Mouse (Mus musculus) ovary, postnatal 14 days (tissue): ENCODE data around the gene Chst3.
"Not testable (repeated sequence)": the region's sequence is repeated elsewhere in the genome, so short reads cannot be mapped to it uniquely, and the experiment has no call there.

ENCODE experiments used
- DNase-seq: peaks from one replicate; pipeline ENCODE4 v3.0.0; 2022; ENCODE audit warnings: low spot score

Chst3 gene

DNA sequence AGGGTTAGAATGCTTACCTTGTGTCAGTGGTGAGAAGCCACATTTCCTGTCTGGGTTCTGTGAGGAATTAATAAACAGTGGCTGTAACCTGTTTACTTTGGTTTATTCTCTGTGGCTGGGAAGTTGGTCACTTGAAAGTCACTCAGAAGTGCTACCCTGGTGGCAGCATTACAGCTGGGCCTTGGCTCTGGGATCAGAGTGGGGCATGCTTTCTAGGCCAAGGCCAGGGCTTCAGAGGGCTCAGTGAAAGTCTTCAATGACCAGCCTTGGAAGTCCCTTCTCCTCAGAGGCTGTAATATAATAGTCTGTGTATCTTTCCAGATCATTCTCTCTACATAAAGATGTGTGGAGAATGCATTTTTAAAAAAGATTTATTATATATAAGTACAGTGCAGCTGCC lies 63.0 kb downstream of the Chst3 start:
- no peak for DNase-seq

DNA sequence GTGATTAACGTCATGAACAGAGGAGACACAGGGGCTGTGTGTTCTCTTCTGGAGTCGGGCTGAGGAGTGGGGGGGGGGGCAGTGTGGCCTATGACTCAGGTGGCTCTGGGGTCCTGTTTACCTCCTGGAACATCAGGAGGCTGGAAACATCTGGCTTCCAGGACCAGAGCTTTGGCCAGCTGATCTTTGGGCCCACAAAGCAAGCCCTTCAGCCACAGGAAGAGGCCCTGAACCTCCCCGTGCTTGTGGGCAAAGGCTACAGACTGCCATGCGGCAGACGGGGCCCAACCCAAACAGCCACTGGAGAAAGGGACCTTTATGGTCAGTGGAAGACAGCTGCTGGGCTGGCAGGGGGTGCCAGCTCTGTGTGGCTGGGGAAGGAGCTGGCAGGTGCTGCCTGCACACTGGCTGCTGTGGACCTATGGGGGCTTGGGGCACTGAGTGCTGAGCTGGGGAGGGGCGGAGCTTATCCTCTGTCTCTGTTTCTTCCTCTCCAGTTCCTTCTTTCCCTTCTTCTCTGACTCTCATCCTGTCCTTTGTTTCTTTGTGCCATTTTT lies 67.9 kb downstream of the Chst3 start:
- DNase-seq: no peak

DNA sequence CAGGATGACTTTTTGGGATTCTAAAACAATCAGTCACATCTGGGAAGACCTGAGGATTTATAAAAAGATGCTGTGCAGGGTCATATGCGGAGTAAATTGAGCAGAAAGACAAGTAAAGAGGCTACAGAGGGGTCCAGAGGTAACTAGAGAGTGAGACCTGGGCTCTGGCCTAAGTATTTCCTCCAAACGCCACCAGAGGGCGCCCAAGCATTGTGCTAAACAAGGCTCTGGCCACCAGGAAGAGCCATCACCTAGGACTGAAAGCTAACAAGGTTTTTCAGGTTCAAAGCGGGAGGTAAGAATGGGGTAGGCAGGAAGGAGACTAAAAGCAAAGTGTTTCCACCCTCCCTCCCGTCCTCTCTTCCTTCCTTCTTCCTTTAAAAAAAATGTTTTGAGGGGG lies 71.0 kb downstream of the Chst3 start:
- peak; percentile 85 for DNase-seq

DNA sequence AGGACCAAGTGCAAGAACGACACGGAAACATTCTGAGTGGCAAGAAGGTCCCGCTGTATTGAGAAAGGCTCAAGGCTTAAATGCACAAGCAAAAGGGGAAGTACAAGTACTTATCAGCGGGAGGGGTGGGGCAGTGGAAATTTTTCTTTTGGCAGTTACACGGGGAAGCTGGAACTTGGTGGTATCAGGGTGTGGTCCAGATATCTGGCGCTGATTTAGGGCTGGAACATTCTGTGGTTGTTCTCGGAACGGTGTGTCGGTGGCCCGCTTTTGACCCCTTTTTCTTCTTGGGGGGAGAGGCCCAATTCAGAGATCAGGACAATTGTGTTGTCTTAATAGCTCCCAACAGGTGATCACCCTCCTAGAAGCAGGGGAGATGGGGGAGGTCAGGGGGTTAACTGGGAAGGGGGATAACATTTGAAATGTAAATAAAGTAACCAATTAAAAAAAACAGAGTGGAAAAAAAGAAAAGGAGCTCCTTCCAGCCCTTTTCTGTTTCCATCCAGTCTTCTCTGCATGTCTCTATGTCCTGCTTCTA lies 71.5 kb downstream of the Chst3 start:
- DNase-seq: not testable (repeated sequence)

DNA sequence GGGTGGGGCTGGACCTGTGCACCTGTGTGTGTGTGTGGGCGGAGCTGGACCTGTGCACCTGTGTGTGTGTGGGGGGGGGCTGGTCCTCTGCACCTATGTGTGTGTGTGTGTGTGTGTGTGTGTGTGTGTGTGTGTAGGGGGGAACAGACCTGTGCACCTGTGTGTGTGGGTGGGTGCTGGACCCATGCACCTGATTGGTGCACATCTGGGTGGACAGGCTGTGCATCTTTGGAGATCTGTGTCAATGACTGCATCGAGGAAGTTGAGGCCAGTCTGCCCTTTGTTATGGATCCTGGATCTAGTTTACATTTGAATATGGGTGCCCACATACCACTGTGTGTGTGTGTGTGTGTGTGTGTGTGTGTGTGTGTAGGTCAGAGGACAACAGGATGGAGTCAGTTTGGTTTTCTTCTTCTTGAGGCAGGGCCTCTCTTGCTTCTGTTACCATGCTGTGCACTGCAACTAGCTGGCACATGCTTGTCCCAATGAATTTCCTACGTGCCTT lies 77.4 kb downstream of the Chst3 start:
- no peak for DNase-seq

DNA sequence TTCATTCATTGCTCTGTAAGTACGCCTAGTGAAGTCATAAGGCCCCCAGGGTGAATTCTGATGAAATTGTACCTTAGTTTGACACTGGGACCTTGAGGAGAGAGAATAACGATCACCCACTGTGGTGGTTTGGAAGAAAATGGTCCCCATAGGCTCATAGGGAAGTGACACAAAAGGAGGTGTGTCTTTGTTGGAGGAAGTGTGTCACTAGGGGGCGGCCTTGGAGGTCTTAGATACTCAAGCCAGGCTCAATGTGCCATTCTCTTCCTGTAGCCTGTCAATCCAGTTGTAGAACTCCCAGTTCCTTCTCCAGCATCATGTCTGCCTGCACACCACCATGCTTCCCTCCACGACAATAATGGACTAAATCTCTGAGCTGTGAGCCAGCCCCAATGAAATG lies 78.3 kb downstream of the Chst3 start:
- DNase-seq: no peak

DNA sequence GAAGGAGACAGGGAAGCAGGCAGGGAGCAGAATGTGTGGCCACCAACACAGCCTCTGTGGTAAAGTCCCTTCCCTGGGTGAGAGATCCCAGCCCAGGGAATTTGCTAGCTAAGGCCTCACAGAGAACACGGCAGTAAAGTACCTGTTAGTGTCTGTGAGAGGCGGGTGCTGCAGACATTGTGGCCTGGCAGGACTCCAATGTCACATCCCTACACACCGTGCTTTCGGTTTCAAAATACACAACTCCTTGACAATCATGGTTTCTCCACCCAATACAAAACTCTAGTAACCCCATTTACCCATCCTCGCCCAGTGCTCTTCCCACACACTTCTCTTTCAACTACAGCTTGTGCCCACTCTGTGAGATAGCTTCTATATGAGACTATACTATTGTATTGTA lies 80.4 kb downstream of the Chst3 start:
- DNase-seq: no peak

DNA sequence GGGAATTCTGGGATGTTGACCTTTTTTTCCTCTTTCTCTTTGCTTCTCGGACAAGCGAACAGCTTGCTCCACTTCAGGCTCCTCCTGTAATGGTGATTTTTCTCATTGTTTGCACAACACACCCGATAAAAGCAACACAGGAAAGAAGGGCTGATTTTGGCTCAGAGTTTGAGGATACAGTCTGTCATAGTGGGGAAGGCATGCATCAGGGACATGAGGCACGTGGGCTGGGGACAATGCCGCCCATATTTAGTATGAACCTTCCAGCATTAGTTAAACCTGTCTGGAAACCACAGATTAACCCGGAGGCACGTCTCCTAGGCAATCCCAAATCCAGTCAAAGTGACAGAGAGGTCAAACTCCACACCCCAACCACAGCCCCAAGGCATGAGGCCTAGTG lies 82.1 kb downstream of the Chst3 start:
- DNase-seq: no peak

DNA sequence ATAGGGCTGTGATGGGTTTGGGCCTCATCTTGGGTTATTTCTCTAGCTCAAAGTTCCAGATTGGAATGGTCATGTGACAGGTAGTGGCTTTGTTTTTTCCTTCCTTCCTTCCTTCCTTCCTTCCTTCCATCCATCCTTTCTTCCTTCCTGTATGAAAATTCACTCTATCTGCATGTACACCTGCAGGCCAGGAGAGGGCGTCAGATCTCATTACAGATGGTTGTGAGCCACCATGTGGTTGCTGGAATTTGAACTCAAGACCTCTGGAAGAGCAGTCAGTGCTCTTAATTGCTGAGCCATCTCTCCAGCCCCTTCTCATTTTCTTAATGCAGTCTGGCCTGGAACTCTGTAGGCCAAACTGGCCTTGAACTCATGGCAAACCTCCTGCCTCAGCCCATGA lies 83.0 kb downstream of the Chst3 start:
- not testable (repeated sequence) for DNase-seq

DNA sequence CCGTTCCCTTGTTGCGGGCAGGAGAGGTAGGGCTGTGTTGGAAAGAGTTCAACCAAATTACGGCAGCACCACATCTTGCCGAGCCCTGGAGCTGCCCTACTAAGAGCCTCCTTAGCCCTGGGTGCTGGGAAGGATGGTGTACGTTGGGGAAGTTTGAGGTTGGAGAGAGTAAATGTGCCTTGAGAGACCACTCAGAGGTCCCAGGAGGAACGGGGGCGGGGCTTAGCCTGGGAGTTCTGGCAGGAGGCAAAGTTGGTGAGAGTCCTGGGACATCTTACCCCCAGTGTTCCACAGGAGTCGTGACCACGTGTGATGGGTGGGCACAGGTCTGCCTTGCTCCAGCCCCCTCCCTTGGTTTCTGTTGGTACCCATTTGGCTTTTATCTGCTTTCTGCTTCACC lies 84.9 kb downstream of the Chst3 start:
- DNase-seq: no peak

DNA sequence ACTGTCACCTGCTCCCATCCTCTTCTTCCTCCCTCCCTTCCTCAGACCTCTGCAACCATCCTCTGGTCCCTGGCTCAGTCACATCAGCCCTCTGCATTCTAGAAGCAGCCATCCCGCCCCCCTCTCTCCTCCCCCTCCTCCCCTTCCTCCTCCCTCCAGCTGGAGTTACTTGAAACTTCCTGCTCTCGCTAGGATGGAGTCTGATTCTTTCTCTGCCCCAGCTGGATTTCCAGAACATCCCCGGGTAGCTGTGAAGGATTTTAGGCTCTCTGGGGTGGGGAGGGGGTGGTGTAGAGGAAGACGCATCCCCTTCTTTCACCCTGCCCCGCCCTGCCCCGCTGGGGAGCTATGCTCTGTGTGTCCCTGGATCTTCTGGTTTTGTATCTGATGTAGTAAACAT lies 85.6 kb downstream of the Chst3 start:
- no peak for DNase-seq
